Mouse (Mus musculus): Measurements from ENCODE around the gene Ern1.

The Ern1 gene

DNA sequence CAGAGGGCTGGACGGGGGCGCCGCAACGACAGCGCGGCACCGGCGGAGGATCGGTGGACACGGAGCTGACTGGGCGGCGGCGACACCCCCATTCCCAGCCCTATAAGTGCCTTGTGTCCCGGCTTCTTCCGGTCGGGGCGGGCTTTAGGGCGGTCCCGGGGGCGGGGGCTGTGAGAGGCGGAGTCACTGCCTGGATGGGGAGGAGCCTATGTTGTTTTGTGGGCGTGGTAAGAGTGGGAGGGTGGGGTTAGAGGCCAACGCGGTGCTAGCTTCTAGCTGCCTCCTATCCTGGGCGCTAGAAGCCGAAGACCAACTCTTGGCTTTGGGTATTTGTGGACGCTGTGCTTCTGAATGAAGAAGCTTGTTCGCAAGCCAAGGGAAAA is at the start of gene Ern1:
Gene Ern1, minus strand, starts transcription at position 120 of the 383 bp plus-strand sequence.
- peak; percentile 96 to 97 for DNase-seq

DNA sequence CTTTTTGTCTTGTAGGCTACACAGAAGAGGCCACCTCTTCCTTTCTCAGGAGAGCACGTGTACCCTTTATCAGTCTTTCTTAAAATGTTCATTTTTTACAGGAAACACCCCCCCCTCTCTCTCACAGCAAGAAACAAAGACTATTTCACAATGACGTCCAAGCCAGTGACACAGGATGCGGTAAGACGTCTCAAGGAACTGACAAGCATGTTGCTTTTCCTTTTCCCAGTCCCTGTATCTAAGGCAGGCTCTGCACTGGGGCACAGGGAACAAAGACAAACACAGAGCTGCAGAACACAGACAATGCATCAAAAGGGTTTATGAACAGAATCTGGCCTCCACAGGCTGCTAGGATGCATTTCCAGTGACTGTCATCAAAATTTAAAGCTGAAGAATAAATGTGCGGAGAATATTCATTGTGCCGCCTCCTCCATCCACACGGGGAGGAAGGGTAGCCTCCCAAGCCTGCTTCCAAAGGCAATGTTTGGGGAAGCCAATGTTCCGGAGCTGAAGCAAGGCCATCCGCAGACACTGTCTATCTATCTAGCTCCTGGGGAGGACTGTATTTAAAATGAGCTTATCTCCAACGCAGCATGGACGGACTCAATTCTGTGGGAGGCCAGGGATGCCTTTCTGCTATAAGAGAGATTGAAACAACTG is 48.7 kb upstream of the Ern1 start:
- no peak for DNase-seq

DNA sequence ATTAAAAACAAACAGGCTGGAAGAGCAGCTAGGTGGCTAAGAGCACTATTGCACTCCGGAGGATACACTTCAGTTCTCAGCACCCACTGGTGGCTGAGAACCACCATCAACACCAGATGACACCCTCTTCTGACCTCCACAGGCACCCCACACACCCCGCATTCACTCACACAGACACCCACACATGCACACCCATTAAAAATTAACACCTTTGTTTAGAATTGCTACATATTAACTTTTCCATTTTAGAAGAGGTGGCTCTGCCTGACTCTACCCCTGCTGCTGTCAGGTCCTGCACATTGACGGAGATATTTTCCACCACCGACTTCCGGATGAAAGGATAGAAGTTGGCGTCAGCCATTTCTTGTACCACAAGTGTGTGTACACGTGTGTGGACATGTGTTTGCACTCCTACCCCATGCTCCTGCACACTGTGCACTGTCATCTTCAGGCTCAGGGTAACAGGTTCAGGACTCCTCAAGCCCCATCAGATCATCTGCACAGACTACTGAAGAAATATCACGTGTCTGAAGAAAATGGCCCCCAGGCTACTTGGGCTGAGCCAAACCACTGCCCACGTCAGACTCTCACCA is 48.1 kb upstream of the Ern1 start:
- DNase-seq = no peak

DNA sequence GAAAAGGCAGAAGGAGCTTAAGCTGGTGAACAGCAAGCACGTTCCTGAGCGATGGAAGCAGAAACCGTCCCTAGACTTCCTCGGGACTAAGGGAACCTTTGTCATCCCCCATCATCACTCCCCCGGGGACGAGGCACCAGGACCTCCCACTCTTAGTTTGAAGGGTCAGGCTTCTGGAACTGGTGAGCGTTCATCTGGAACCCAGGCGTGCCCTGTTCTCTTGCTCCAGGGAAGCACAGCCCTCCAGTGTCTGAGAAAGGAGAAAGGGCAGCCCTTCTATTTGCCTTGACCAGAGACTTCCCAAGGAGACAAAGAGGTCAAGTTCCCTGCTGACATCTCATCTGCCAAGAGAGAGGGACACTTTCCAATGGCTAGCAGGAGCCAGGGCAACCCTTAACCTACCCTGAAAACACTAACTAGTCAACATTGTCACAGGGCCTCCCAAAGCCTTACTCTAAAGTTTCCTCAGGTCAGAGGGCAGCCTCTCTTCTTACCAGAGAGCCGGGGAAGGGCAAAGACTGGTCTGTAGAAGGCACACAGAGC is 44.7 kb upstream of the Ern1 start:
- no peak for DNase-seq

DNA sequence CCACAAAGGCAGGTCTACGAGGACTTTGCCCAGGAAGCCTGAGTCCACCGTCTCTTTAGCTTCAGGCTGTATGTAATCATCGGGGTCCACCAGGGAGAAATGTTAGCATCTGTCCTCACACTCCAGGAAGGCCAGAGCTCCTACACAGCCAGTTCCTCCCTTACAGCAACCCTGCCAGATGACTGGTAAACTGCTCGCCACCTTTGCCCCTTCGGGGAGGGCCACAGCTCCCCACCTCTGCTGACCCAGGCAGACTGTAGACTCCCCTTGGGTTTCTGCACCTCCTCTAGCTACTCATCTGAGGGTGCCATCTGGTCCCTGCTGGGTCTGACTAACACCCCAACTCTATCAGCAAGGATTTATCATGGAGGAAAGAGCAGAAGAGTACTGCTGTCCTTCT is 42.1 kb upstream of the Ern1 start:
- no peak for DNase-seq

DNA sequence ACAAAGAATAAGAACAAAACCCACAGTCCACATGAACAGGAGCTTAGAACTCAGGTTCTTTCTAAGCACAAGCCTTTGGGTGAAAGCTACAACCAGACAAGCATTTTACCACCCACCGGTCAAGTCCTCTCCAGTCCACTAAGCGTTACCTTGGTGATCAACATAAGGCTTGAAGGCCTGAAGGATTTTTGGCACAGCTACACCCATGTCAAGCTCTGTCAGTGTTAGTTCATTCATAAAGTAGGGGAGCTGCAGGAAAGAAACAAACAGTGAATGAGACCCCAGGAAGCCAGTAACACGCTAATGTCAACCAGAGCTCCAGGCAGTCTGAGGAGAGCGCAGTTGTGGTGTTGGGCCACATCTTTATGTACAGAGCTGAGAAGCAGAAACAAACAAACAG is 41.5 kb upstream of the Ern1 start:
- DNase-seq = no peak

DNA sequence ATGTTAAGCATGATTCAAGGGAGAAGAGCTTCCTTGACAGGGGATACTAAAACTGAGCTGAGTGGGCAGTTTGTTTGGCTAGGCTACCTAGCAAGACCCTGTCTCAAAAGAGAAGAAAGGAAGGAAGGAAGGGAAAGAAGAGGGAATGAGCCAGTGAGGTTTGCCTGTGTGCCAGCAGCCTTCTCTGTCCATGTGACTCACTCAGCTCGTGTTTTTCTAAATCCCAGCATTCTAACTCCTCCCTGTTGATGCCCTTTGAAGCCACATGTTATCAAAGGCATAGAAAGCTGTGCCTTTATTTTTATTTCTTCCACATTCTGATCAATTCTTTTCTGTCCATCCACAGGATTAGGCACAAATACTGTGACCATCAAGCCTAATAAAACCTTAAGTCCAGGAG is 40.3 kb upstream of the Ern1 start:
- no peak for DNase-seq

DNA sequence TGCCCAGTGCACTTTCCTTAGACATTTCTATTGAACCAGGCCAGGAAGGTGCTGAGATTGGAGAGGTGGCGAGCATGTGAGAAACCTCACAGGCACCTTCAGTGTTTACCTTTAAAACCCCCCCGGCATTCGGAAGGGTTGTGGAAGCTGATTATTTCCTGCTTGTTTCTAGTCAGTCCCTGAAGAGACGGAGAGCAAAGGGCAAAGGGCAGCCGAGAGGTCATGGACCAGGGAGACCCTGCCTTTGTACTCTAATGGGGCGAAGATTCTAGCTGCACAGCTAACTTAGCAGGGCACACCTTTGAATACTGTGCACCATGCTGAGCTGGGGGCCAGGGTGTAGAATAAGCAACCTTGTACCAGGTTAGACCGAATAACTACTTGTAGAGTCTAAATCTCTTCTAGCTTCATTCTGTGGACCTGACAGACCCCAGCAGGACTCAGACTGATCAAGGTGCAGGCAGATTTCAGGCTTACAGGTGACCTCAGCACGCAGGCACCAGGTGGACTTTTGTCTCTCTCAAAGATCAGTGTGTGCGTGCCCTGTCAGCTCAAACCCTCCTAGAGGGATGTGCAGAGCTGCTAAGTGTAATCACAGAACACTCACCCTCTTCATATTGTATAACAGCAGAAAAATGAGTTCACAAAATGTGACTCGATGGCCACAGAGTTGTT is 39.6 kb upstream of the Ern1 start:
- DNase-seq = no peak

DNA sequence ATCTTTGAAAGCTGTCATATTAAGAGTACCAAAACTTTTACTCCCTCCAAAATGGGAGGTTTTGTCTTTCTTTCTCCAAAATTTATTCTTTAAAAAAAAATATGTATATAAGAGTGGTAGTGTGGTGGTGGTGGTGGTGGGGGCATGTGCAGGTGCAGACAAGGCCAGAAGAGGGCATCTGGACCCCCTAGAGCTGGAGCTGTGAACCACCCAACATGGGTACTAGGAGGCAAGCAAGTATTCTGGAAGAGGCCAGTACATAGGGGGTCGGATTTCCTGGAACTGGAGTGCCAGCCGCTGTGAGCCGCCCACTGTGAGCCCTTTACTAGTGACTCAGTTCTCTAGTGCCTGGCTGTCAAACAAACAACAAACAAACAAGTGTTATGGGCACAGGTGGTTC is 34.9 kb upstream of the Ern1 start:
- DNase-seq = no peak

DNA sequence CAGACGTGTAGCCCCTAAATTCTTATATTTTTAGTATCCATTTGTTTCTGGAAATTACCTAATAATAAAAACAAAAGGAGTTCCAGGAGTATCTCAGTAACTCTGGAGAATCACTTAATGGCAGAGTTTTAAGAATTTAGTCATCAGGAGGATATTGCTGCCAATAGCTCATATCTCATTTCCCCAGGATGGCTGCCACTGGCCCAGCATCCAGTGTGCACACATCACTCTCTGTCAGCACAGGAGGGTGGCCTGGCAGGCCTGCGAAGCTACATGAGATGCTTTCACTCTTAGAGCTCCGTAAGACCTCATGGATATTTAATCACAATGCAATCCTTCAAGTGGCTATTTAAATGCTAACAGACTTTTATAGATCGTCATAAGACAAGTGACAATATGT is 34.0 kb upstream of the Ern1 start:
- no peak for DNase-seq

DNA sequence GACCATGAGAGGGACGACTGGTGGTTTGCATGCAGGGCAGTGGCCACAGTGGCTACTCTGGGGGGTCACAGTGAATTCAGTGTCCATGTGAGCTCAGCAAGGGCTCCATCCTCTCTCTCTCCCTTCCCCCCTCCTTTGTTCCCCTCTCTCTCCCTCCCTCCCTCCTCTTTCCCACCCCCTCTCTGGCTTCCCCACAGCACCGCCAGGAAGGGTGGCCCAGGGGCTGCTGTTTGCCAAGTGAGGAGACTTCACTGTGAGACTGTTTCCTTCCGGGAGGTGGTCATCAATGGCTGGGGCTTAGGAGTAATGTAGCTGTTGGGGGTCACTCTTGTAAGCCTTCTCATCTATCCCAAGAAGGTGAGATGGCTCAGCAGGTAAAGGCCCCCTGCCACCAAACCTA is 32.8 kb upstream of the Ern1 start:
- DNase-seq = no peak

DNA sequence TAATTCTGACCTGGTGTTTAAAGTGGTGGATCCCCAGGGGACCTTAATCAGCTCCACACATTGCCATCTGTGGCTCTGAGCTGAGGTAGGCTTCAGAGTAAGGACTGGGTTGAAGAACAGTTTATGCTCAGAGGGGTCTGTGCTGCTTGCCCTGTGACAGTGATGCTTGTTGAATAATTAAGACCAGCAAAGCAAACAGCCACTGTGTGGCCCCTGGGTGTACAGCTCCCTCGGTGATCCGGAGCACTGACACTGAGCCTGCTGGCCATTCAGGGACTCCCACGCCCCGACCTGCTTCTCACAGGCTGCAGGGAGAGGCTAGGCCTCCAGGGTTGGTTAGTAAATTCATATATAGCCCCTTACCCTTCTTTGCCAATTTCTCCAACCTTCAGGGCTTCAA is 31.9 kb upstream of the Ern1 start:
- DNase-seq = no peak

DNA sequence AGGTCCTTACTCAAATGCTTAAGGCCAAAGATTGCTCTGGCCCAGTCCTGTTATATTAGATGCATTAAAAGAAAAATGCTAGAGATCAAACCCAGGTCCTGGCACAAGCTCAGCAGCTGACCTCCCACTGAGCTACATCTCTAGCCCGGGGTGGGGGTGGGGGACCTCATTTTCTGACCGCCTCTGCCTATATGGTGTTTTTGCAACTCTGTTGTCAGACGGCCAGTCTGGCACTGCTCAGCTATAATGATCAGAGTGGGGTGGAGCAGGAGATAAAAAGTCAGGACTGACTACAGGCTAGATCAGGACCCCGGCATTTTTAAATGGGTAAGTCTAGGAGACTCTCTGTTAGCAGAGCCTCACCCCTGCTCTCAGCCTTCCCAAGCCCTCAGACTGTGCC is 30.7 kb upstream of the Ern1 start:
- no peak for DNase-seq

DNA sequence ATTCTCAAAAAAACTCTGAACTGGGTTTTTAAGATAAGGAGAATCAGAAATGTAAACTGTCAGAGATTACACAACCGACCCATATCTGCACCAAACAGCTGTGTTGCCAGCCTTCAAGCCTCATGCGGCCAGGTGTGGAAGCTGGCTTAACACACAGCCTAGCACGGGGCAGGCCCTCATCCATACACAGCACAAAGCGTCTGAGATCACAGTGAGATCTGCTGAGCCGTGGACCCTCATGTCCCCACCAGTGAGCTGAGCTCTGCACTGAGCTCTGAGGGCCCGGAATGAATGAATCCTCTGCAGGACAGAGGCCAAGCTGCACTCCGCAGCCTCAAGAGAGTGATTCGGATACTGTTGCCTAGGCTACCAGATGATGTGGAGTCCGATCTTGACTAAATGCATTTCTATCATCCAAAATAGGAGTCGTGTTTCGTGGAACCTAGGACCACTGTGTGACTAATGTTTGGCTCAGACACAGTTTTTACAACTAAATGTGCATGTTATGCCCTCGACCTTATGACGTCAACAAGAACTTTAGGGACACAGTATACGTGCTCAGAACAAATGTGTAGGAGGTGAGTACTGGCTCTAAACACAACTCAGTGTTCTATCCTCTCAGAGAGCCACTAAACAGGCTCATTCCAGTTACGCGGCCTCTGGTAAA is 27.6 kb upstream of the Ern1 start:
- no peak for DNase-seq

DNA sequence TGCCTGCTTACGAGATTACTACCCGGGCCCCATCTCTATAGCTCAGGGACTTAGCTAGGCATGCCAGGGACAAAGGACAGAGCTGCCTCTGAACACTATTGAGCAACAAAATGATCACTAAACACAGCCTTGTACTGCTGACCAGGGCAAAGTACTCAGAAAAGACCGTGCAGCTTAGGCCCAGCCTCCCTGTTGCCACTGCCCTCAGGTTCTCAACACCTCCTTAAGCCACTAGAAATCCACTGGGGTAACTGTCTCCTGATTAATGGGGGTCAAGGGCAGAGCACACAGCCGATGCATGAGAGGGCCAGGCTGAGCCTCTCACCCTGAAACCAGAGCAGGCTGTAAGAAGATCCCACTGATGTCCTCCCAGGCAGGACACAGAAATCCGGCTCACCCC is 26.8 kb upstream of the Ern1 start:
- DNase-seq = no peak

DNA sequence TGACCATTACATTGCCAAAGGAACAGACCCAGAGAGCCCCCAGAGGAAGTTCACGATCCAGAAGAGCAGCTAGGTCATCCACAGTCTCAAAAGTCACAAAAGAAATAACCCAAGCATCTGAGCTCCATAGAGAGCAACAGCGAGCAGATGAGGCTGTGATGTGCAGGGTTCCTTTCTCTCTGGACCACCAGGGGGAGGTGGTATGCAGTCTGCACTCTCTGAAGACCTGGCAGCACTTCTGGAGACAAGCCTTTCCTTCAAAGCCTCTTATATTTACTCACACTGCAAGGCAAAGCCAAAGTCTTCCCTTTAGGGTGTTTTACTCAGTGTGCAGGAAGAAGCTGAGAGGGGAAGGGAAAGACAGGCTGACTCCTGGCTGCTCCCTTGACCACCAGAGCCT is 25.5 kb upstream of the Ern1 start:
- peak; percentile 68 to 78 for DNase-seq

DNA sequence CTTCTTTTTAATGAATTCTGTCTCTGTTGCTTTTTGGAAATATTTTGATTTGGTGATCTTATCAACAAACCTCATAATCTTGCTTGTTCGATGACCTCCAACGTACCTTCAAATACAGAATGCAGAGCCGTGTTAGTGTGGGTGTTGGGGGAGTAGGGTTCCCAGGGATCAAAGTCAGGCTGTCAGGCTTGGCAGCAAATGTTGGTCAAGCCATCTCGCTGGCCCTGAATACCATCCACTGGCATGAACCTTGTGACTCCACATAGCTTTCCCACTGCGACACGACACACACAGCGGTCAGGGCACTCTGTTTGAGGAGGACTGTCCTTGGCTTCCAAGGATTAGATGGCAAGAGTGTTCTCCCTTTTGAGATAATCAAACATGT is 24.3 kb upstream of the Ern1 start:
- DNase-seq = no peak

DNA sequence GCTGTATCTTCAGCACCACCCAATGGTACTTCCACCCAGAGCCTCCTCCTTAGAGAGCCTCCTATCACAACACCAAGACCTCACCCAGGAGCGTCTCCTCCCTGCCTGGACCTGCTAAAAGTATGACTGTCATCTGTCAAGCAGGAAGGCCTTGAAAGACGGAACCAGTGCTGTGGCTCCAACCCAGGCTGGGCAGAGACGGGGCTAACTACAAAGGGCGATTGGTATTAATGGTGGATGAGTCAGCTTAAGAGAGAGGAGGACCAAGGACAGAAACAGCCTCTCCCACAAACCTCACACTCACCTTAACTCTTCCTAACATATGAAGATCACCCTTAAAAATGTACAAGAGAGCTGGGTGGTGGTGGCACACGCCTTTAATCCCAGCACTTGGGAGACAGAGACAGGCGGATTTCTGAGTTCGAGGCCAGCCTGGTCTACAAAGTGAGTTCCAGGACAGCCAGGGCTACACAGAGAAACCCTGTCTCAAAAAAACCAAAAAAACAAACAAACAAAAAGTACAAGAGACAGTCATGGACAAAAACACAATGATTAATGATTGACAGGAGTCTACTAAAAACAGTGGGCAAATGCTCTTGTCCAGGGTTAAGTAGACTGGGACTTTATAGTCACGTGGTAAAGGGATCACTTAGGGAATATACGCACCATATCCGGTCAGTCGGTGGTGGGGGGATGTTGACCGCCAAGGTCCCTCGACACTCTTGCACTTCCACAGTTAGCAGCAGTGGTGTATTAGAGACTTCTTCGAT is 23.8 kb upstream of the Ern1 start:
- DNase-seq = no peak

DNA sequence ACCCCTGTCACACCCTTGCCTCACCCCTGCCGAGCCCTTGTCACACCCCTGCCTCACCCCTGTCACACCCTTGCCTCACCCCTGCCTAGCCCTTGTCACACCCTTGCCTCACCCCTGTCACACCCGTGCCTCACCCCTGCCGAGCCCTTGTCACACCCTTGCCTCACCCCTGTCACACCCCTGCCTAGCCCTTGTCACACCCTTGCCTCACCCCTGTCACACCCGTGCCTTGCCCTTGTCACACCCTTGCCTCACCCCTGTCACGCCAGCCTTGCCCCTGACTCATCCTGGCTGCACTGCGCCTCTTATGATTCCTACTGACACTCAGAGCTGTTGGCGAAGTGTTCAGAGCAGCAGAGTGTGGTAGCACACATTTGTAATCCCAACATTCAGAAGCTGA is 20.0 kb upstream of the Ern1 start:
- no peak for DNase-seq

DNA sequence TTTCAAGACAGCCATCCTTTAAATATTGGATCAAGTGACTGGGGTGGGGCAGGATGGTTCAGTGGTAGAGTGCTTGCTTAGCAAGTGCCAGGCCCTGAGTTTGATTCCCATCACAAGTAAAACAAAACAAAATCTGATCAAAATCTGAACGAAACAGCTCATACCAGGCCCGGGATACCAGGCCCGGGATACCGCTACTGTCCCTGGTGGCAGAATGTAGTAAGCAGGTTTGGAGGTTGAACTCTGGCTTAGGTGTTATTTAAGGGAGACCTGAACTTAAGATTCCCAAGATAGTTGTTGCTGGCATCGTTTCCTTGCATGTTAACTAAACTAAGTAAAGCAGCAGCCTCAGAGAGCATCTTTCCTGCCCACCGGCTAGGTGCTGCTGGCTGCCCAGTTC is 18.6 kb upstream of the Ern1 start:
- no peak for DNase-seq

DNA sequence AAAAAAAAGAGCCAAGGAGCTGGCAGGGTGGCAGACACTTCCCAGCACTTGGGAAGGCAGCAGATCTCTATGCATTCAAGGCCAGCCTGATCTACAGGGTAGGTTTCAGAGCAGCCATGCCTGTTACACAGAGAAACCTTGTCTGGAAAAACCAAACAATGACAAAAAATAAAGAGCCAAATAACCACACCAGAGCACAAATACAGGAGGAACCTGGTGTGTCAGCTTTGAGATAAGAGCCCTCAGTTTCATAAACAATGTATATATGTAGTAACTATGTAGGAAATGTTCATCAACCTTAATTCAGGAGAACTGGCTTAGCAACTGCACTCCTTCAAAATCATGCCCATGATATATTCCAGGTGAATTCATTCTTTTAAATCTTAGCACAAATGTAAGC is 16.5 kb upstream of the Ern1 start:
- DNase-seq = no peak

DNA sequence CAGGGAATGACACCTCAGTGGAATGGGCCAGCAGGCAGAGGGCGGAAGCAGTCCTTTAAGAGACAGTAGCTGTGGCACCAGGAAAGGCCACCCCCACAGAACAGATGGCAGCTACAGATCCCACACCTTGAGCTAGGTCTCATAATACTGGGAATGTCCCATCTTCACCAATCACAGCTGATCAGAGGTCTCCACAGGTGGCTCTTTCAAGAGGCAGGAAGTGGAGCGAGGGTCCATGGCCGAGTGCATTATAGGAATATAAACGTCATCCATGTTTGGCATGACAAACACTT is 15.7 kb upstream of the Ern1 start:
- no peak for DNase-seq

Data from cerebellum, postnatal 14 days (tissue).